Mouse (Mus musculus) spleen, adult 2 months (tissue): ENCODE measurements around the gene Pid1.

Experiments
- CTCF ChIP-seq: fragments of 200-500 bp; IDR thresholded peaks from 2 replicates; pipeline ENCODE4 v1.5.1; 2011; ENCODE audit warnings: mild to moderate bottlenecking, inconsistent platforms; ENCODE audit not compliant: insufficient read depth, insufficient read length, insufficient replicate concordance; ENCODE audit errors: extremely low read depth
- POLR2A ChIP-seq: fragments of 200-500 bp; IDR thresholded peaks from 2 replicates; pipeline ENCODE4 v1.6.1; 2011; ENCODE audit warnings: low read depth, low read length, inconsistent platforms

GRCm38 (mm10) chr1:84186756-84187437 lies 177.1 kb downstream of the Pid1 start:
- TF ChIP-seq CTCF (no peak), POLR2A (no peak)
